In the genomic region with DNA sequence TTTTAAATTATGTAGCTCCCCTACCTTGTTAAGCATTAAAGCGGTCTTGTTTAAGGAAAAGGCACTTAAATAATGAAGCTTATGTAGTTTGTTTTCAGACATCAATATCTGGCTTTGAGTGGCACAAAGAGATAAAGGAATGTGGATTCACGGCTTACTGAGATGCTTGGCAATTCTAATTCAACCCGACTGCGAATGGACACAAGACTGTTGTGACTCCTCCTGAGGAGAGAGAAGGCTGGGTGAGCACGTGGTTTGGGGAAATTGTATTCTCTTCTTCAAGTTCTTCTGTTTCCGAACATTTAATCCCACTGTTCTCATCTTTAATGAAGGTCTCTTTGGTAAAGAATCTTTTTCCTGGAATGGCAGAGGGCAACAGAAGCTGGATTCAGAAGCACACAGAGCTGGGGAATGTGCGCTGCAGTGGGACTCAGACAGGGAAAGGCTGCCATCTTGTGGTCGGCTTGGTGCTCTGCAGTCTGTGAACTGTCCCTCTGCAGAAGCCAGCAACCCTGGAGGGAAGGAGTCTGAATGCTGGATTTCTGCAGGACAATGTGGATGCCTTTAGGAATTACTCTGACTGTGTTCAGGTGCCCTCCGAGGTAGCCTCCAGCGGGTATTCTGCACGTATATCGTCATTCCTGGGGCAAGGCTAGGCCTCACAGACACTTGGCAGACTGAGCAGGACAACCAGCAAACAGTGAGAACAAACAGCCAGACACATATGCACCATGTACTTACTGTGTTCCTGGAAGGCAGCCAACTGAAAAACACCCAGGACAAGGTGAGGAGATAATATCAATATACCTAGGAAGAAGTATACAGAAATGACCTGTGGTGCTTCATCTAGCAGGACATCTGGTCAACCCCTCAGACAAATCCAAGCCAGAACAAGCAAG, we compare ENCODE assay signal across 8 mouse cellular contexts. TPM values are rescaled to one million over a fixed set of nuclear protein-coding genes. Genes with fewer than 3 reads are reported as not detected.
DNase-seq lines count a peak whose midpoint lies in the region; ATAC-seq and TF ChIP-seq lines count a peak whose summit lies in the region.

No protein-coding gene starts in this region.

- H3K9me3 ChIP-seq in embryonic facial prominence, embryonic 14.5 days (ENCODE audit: control insufficient read depth, low read length): no peaks in the 10 kb centered on the region
- H3K9me3 ChIP-seq in heart, postnatal 0 days (replicated peaks; ENCODE audit: control insufficient read depth, low read length): no peaks in the 10 kb centered on the region
- H3K9me3 ChIP-seq in liver, postnatal 0 days (ENCODE audit: low read length): no peaks in the 10 kb centered on the region

- ATAC-seq in embryonic facial prominence, embryonic 14.5 days (ENCODE audit: low read depth): peak; percentile 83
- ATAC-seq in heart, postnatal 0 days (ENCODE audit: insufficient read depth, low read depth): peak; percentile 71
- ATAC-seq in liver, postnatal 0 days: peak; percentile 74

- no peak for TF ChIP-seq EP300 in heart, postnatal 0 days (IDR thresholded peaks at IDR 0.05; ENCODE audit: low read depth)
- TF ChIP-seq EP300 in liver, postnatal 0 days (IDR thresholded peaks at IDR 0.05; ENCODE audit: low read depth): no peak

- WGBS in bone marrow, adult 2 months: 25% methylated on average over 12 of the region's 12 CpGs
- 17% methylated on average over 12 of the region's 12 CpGs for WGBS in embryonic facial prominence, embryonic 14.5 days
- WGBS in heart, postnatal 0 days: 17% methylated on average over 12 of the region's 12 CpGs
- WGBS in liver, postnatal 0 days (ENCODE audit: insufficient replicate concordance): 18% methylated on average over 12 of the region's 12 CpGs
- WGBS in olfactory bulb, adult 2 months: 22% methylated on average over 12 of the region's 12 CpGs

- peaks cover 15% of the 10 kb centered on the region for H3K27me3 ChIP-seq in embryonic facial prominence, embryonic 14.5 days (replicated peaks; ENCODE audit: control insufficient read depth, insufficient read depth, low read length)
- peaks cover 15% of the 10 kb centered on the region; the same call in 1 of the 2 replicates for H3K27me3 ChIP-seq in heart, postnatal 0 days (ENCODE audit: control insufficient read depth, insufficient read depth, low read length)
- no peaks in the 10 kb centered on the region; the same call in 1 of the 2 replicates for H3K27me3 ChIP-seq in liver, postnatal 0 days (ENCODE audit: insufficient read depth, low read length)

- no peaks in the 10 kb centered on the region for H3K36me3 ChIP-seq in embryonic facial prominence, embryonic 14.5 days (ENCODE audit: control insufficient read depth, insufficient read depth, low read length)
- H3K36me3 ChIP-seq in heart, postnatal 0 days (replicated peaks; ENCODE audit: control insufficient read depth, insufficient read depth, low read length): no peaks in the 10 kb centered on the region
- H3K36me3 ChIP-seq in liver, postnatal 0 days (replicated peaks; ENCODE audit: insufficient read depth, low read length): no peaks in the 10 kb centered on the region

- TF ChIP-seq POLR2A in bone marrow, adult 2 months (IDR thresholded peaks at IDR 0.05; ENCODE audit: borderline replicate concordance, control insufficient read depth, low read depth, low read length): no peak
- no peak for TF ChIP-seq POLR2A in olfactory bulb, adult 2 months (IDR thresholded peaks at IDR 0.05; ENCODE audit: insufficient read depth, low read depth, low read length)

- H3K4me2 ChIP-seq in embryonic facial prominence, embryonic 14.5 days (ENCODE audit: low read depth, low read length): no peak overlapping the region
- H3K4me2 ChIP-seq in heart, postnatal 0 days (ENCODE audit: low read depth, low read length): no peak overlapping the region
- H3K4me2 ChIP-seq in liver, postnatal 0 days (ENCODE audit: low read depth, low read length): no peak overlapping the region

- H3K27ac ChIP-seq in bone marrow, adult 2 months (ENCODE audit: control insufficient read depth, insufficient read depth, low read depth, low read length, poor library complexity): no peak overlapping the region
- H3K27ac ChIP-seq in embryonic facial prominence, embryonic 14.5 days (replicated peaks; ENCODE audit: low read depth, low read length): no peak overlapping the region
- no peak overlapping the region for H3K27ac ChIP-seq in heart, postnatal 0 days (ENCODE audit: low read depth)
- no peak overlapping the region for H3K27ac ChIP-seq in liver, postnatal 0 days (ENCODE audit: low read depth)
- H3K27ac ChIP-seq in olfactory bulb, adult 2 months (ENCODE audit: insufficient read depth, low read depth, low read length): no peak overlapping the region

- no peaks in the 10 kb centered on the region for H3K4me1 ChIP-seq in bone marrow, adult 2 months (ENCODE audit: control insufficient read depth, insufficient read depth, low read length)
- no peaks in the 10 kb centered on the region for H3K4me1 ChIP-seq in embryonic facial prominence, embryonic 14.5 days (ENCODE audit: control insufficient read depth, insufficient read depth, low read length)
- H3K4me1 ChIP-seq in heart, postnatal 0 days (ENCODE audit: control insufficient read depth, insufficient read depth): no peaks in the 10 kb centered on the region
- H3K4me1 ChIP-seq in liver, postnatal 0 days (ENCODE audit: insufficient read depth): no peaks in the 10 kb centered on the region
- no peaks in the 10 kb centered on the region for H3K4me1 ChIP-seq in olfactory bulb, adult 2 months (ENCODE audit: control insufficient read depth, insufficient read depth, low read length)

- H3K9ac ChIP-seq in embryonic facial prominence, embryonic 14.5 days (ENCODE audit: low read depth, low read length): no peak overlapping the region
- no peak overlapping the region for H3K9ac ChIP-seq in heart, postnatal 0 days (replicated peaks; ENCODE audit: low read depth, low read length)
- H3K9ac ChIP-seq in liver, postnatal 0 days (replicated peaks): no peak overlapping the region

- no peak overlapping the region for H3K4me3 ChIP-seq in bone marrow, adult 2 months (replicated peaks; ENCODE audit: control insufficient read depth, low read depth, low read length)
- H3K4me3 ChIP-seq in embryonic facial prominence, embryonic 14.5 days (ENCODE audit: low read depth, low read length): no peak overlapping the region
- H3K4me3 ChIP-seq in heart, postnatal 0 days (ENCODE audit: low read depth, low read length): no peak overlapping the region
- no peak overlapping the region for H3K4me3 ChIP-seq in liver, postnatal 0 days (ENCODE audit: low read depth, low read length)
- H3K4me3 ChIP-seq in olfactory bulb, adult 2 months (ENCODE audit: insufficient read depth, low read depth, low read length): no peak overlapping the region

- DNase-seq in ES-CJ7 (ENCODE audit: low read depth, low spot score): peak; percentile 76
- peak; percentile 79 for DNase-seq in embryonic facial prominence, embryonic 14.5 days (ENCODE audit: low spot score)
- peak; percentile 67 for DNase-seq in heart, postnatal 0 days (ENCODE audit: low spot score)
- peak; percentile 65 to 68 for DNase-seq in kidney, postnatal 25 days
- peak; percentile 68 for DNase-seq in liver, postnatal 0 days
- peak; percentile 67 for DNase-seq in urinary bladder, postnatal 25 days (ENCODE audit: low spot score)

- TF ChIP-seq CTCF in bone marrow, adult 2 months (IDR thresholded peaks at IDR 0.05; ENCODE audit: control insufficient read depth, insufficient read depth, low read length): peak; percentile 84
- TF ChIP-seq CTCF in heart, postnatal 0 days (IDR thresholded peaks at IDR 0.05; ENCODE audit: low read depth): peak; percentile 92
- peak; percentile 86 for TF ChIP-seq CTCF in liver, postnatal 0 days (IDR thresholded peaks at IDR 0.05; ENCODE audit: low read depth)
- TF ChIP-seq CTCF in olfactory bulb, adult 2 months (IDR thresholded peaks at IDR 0.05; ENCODE audit: insufficient read depth, low read depth, low read length): peak; percentile 95

RNA-seq across cellular contexts. Expression of gene Pax1, which starts 54.0 kb away (rescaled TPM):
- not detected in 2 replicates for polyA plus RNA-seq in bone marrow, adult 2 months (2011; ENCODE audit: insufficient read depth, insufficient read length, low replicate concordance, missing spikeins)
- polyA plus RNA-seq in embryonic facial prominence, embryonic 14.5 days (2014; fragmentation: Nextera tagmentation; extraction: Ambion mirVana): 7.3 and 9.3 TPM in 2 replicates
- 0.04 TPM in 1 of 2 replicates, not detected in the other for total RNA-seq in heart, postnatal 0 days (2014; rRNA removed; ENCODE audit: low replicate concordance)
- polyA plus RNA-seq in heart, postnatal 0 days (2015; fragmentation: Nextera tagmentation; extraction: Ambion mirVana): not detected in 2 replicates
- polyA plus RNA-seq in liver, postnatal 0 days (2015; fragmentation: Nextera tagmentation; extraction: Ambion mirVana): 0.04 TPM in 1 of 2 replicates, not detected in the other
- polyA plus RNA-seq in olfactory bulb, adult 2 months (2012; ENCODE audit: insufficient read depth, insufficient read length, low replicate concordance, missing spikeins): not detected in 2 replicates
